Mouse (Mus musculus): ENCODE data around the gene Fam126b.

- TF ChIP-seq EP300 (IDR thresholded peaks at IDR 0.05; ENCODE audit: low read depth) (no peak), CTCF (IDR thresholded peaks at IDR 0.05; ENCODE audit: low read depth) (no peak)
Measured at GRCm38 (mm10) chr1:58564981-58565380, 21.1 kb downstream of the Fam126b start.
